Mouse (Mus musculus) yolk sac, embryonic 10.5 days (tissue): ENCODE measurements around the gene Olfr1396.

Experiments used
- DNase-seq: peaks from one replicate; pipeline ENCODE4 v3.0.0-alpha.2; 2017; ENCODE audit warnings: low spot score

Olfr1396 gene

GRCm38 (mm10) chr11:49114774-49115173 is at the start of gene Olfr1396:
Gene Olfr1396 (minus strand): TSS chr11:49114874.
- DNase-seq, result no peak

GRCm38 (mm10) chr11:49156821-49157814 is 42.4 kb upstream of the Olfr1396 start:
- DNase-seq, result no peak

GRCm38 (mm10) chr11:49154077-49154476 is 39.4 kb upstream of the Olfr1396 start, which contains the start of gene Olfr1394:
Gene Olfr1394 (plus strand): TSS chr11:49154377.
- no peak for DNase-seq

- no peak for DNase-seq
These were observed 27.3 kb upstream of the Olfr1396 start, which contains the start of gene Olfr1395 for GRCm38 (mm10) chr11:49141974-49142373. Gene Olfr1395 (plus strand): TSS chr11:49142274.

GRCm38 (mm10) chr11:49124169-49124568 is 9.5 kb upstream of the Olfr1396 start:
- DNase-seq, result no peak

GRCm38 (mm10) chr11:49119635-49120034 is 5.0 kb upstream of the Olfr1396 start:
- DNase-seq, result no peak

- DNase-seq, result no peak
These were observed 516 bp downstream of the Olfr1396 start for GRCm38 (mm10) chr11:49114158-49114557.

- no peak for DNase-seq
These were observed 2.0 kb downstream of the Olfr1396 start for GRCm38 (mm10) chr11:49112624-49113219.

GRCm38 (mm10) chr11:49111000-49111399 is 3.7 kb downstream of the Olfr1396 start:
- DNase-seq, result no peak

GRCm38 (mm10) chr11:49108833-49109232 is 5.8 kb downstream of the Olfr1396 start:
- DNase-seq, result no peak

GRCm38 (mm10) chr11:49107650-49108537 is 6.8 kb downstream of the Olfr1396 start:
- DNase-seq, result no peak

- DNase-seq, result no peak
These were observed 8.9 kb downstream of the Olfr1396 start for GRCm38 (mm10) chr11:49105752-49106151.

- DNase-seq, result peak; percentile 77
These were observed 11.5 kb downstream of the Olfr1396 start for GRCm38 (mm10) chr11:49103047-49103693.

GRCm38 (mm10) chr11:49101500-49101899 is 13.2 kb downstream of the Olfr1396 start:
- peak; percentile 30 for DNase-seq

GRCm38 (mm10) chr11:49100409-49100808 is 14.3 kb downstream of the Olfr1396 start:
- no peak for DNase-seq

- DNase-seq, result no peak
These were observed 19.3 kb downstream of the Olfr1396 start for GRCm38 (mm10) chr11:49095367-49095766.

GRCm38 (mm10) chr11:49093861-49094660 is 20.6 kb downstream of the Olfr1396 start:
- DNase-seq, result no peak

- DNase-seq, result no peak
These were observed 21.9 kb downstream of the Olfr1396 start for GRCm38 (mm10) chr11:49092786-49093185.

- no peak for DNase-seq
These were observed 22.6 kb downstream of the Olfr1396 start for GRCm38 (mm10) chr11:49092053-49092586.

- DNase-seq, result no peak
These were observed 23.5 kb downstream of the Olfr1396 start for GRCm38 (mm10) chr11:49091171-49091570.
